Mouse (Mus musculus): Measurements from ENCODE around the gene Dleu7.

Gene Dleu7

GRCm38 (mm10) chr14:62288731-62289130 lies 4.1 kb downstream of the Dleu7 start:
- no peak for DNase-seq (ENCODE audit: low spot score in 2 of 2)

GRCm38 (mm10) chr14:62282974-62283373 lies 9.9 kb downstream of the Dleu7 start:
- DNase-seq (ENCODE audit: low spot score in 2 of 2) = no peak

- no peak for DNase-seq (ENCODE audit: low spot score in 2 of 2)
Measured at GRCm38 (mm10) chr14:62273604-62274003, 19.2 kb downstream of the Dleu7 start.

- no peak for DNase-seq (ENCODE audit: low spot score in 2 of 2)
Measured at GRCm38 (mm10) chr14:62270698-62271396, 22.0 kb downstream of the Dleu7 start.

GRCm38 (mm10) chr14:62258978-62259536 lies 33.8 kb downstream of the Dleu7 start:
- DNase-seq (ENCODE audit: low spot score in 2 of 2) = peak in 1 of 2 experiments; percentile 24

- DNase-seq (ENCODE audit: low spot score in 2 of 2) = no peak
Measured at GRCm38 (mm10) chr14:62258125-62258524, 34.7 kb downstream of the Dleu7 start.

- DNase-seq (ENCODE audit: low spot score in 2 of 2) = no peak
Measured at GRCm38 (mm10) chr14:62256066-62256465, 36.8 kb downstream of the Dleu7 start.

- DNase-seq (ENCODE audit: low spot score in 2 of 2) = no peak
Measured at GRCm38 (mm10) chr14:62254371-62254770, 38.5 kb downstream of the Dleu7 start.

- DNase-seq (ENCODE audit: low spot score in 2 of 2) = no peak
Measured at GRCm38 (mm10) chr14:62251999-62252398, 40.8 kb downstream of the Dleu7 start.

GRCm38 (mm10) chr14:62250046-62250445 lies 42.8 kb downstream of the Dleu7 start:
- DNase-seq (ENCODE audit: low spot score in 2 of 2) = no peak

- no peak for DNase-seq (ENCODE audit: low spot score in 2 of 2)
Measured at GRCm38 (mm10) chr14:62249251-62249650, 43.6 kb downstream of the Dleu7 start.

- DNase-seq (ENCODE audit: low spot score in 2 of 2) = no peak
Measured at GRCm38 (mm10) chr14:62248796-62249195, 44.1 kb downstream of the Dleu7 start.

GRCm38 (mm10) chr14:62248345-62248744 lies 44.5 kb downstream of the Dleu7 start:
- no peak for DNase-seq (ENCODE audit: low spot score in 2 of 2)

GRCm38 (mm10) chr14:62245557-62245956 lies 47.3 kb downstream of the Dleu7 start:
- no peak for DNase-seq (ENCODE audit: low spot score in 2 of 2)

- no peak for DNase-seq (ENCODE audit: low spot score in 2 of 2)
Measured at GRCm38 (mm10) chr14:62243530-62243929, 49.3 kb downstream of the Dleu7 start.

- no peak for DNase-seq (ENCODE audit: low spot score in 2 of 2)
Measured at GRCm38 (mm10) chr14:62235969-62236368, 56.9 kb downstream of the Dleu7 start.

GRCm38 (mm10) chr14:62235214-62235613 lies 57.6 kb downstream of the Dleu7 start:
- DNase-seq (ENCODE audit: low spot score in 2 of 2) = no peak

- DNase-seq (ENCODE audit: low spot score in 2 of 2) = no peak
Measured at GRCm38 (mm10) chr14:62230968-62231367, 61.9 kb downstream of the Dleu7 start.

GRCm38 (mm10) chr14:62227101-62227500 lies 65.7 kb downstream of the Dleu7 start:
- DNase-seq (ENCODE audit: low spot score in 2 of 2) = no peak

- DNase-seq (ENCODE audit: low spot score in 2 of 2) = no peak
Measured at GRCm38 (mm10) chr14:62226576-62227047, 66.2 kb downstream of the Dleu7 start.

Measured in urinary bladder, postnatal 4 days (tissue).